Mouse (Mus musculus): ENCODE measurements around the gene Ccdc162. TPM values are rescaled to one million over a fixed set of nuclear protein-coding genes. Genes with fewer than 3 reads are reported as not detected.
A peak's percentile ranks its signal among the peaks of the same experiment; 100 is the strongest.

Ccdc162 gene
- polyA plus RNA-seq, 1 experiment: 4.3 TPM

- WGBS: 85% methylated on average over 10 of the region's 10 CpGs
- no peaks in the 10 kb centered on the region for H3K4me1 ChIP-seq (ENCODE audit: control insufficient read depth, insufficient read depth, low read length)
- no peak overlapping the region for H3K27ac ChIP-seq (ENCODE audit: control insufficient read depth, insufficient read depth, low read depth, low read length, poor library complexity)
- no peak for TF ChIP-seq POLR2A (IDR thresholded peaks at IDR 0.05; ENCODE audit: borderline replicate concordance, control insufficient read depth, low read depth, low read length)
- no peak for TF ChIP-seq CTCF (IDR thresholded peaks at IDR 0.05; ENCODE audit: control insufficient read depth, insufficient read depth, low read length)
- no peak overlapping the region for H3K4me3 ChIP-seq (replicated peaks; ENCODE audit: control insufficient read depth, low read depth, low read length)
Measured at GRCm38 (mm10) chr10:41561701-41562395, 154.6 kb downstream of the Ccdc162 start.

GRCm38 (mm10) chr10:41558401-41558800 lies 158.0 kb downstream of the Ccdc162 start:
- 80% methylated on average over 1 of the region's 1 CpGs for WGBS
- Histone ChIP-seq H3K4me3 (replicated peaks; ENCODE audit: control insufficient read depth, low read depth, low read length) (no peak overlapping the region), H3K4me1 (ENCODE audit: control insufficient read depth, insufficient read depth, low read length) (no peaks in the 10 kb centered on the region), H3K27ac (ENCODE audit: control insufficient read depth, insufficient read depth, low read depth, low read length, poor library complexity) (no peak overlapping the region)
- no peak for TF ChIP-seq POLR2A (IDR thresholded peaks at IDR 0.05; ENCODE audit: borderline replicate concordance, control insufficient read depth, low read depth, low read length)
- no peak for TF ChIP-seq CTCF (IDR thresholded peaks at IDR 0.05; ENCODE audit: control insufficient read depth, insufficient read depth, low read length)

- 74% methylated on average over 3 of the region's 3 CpGs for WGBS
- no peak overlapping the region for H3K4me3 ChIP-seq (replicated peaks; ENCODE audit: control insufficient read depth, low read depth, low read length)
- no peaks in the 10 kb centered on the region; the same call in 1 of the 2 replicates for H3K4me1 ChIP-seq (ENCODE audit: control insufficient read depth, insufficient read depth, low read length)
- H3K27ac ChIP-seq (ENCODE audit: control insufficient read depth, insufficient read depth, low read depth, low read length, poor library complexity): no peak overlapping the region
- TF ChIP-seq CTCF (IDR thresholded peaks at IDR 0.05; ENCODE audit: control insufficient read depth, insufficient read depth, low read length) (no peak), POLR2A (IDR thresholded peaks at IDR 0.05; ENCODE audit: borderline replicate concordance, control insufficient read depth, low read depth, low read length) (no peak)
Measured at GRCm38 (mm10) chr10:41555081-41555480, 161.4 kb downstream of the Ccdc162 start.

- no peaks in the 10 kb centered on the region; the same call in 1 of the 2 replicates for H3K4me1 ChIP-seq (ENCODE audit: control insufficient read depth, insufficient read depth, low read length)
- no peak overlapping the region for H3K4me3 ChIP-seq (replicated peaks; ENCODE audit: control insufficient read depth, low read depth, low read length)
- TF ChIP-seq POLR2A (IDR thresholded peaks at IDR 0.05; ENCODE audit: borderline replicate concordance, control insufficient read depth, low read depth, low read length) (no peak), CTCF (IDR thresholded peaks at IDR 0.05; ENCODE audit: control insufficient read depth, insufficient read depth, low read length) (no peak)
- H3K27ac ChIP-seq (ENCODE audit: control insufficient read depth, insufficient read depth, low read depth, low read length, poor library complexity): no peak overlapping the region
- WGBS: 70% methylated on average over 4 of the region's 4 CpGs
Measured at GRCm38 (mm10) chr10:41553711-41554110, 162.7 kb downstream of the Ccdc162 start.

GRCm38 (mm10) chr10:41552847-41553589 lies 163.4 kb downstream of the Ccdc162 start:
- 60% methylated on average over 14 of the region's 14 CpGs for WGBS
- no peak overlapping the region for H3K4me3 ChIP-seq (replicated peaks; ENCODE audit: control insufficient read depth, low read depth, low read length)
- TF ChIP-seq POLR2A (IDR thresholded peaks at IDR 0.05; ENCODE audit: borderline replicate concordance, control insufficient read depth, low read depth, low read length) (no peak), CTCF (IDR thresholded peaks at IDR 0.05; ENCODE audit: control insufficient read depth, insufficient read depth, low read length) (no peak)
- H3K4me1 ChIP-seq (ENCODE audit: control insufficient read depth, insufficient read depth, low read length): no peaks in the 10 kb centered on the region; the same call in 1 of the 2 replicates
- H3K27ac ChIP-seq (ENCODE audit: control insufficient read depth, insufficient read depth, low read depth, low read length, poor library complexity): peak overlapping the region; percentile 21; the same call in 1 of the 2 replicates

GRCm38 (mm10) chr10:41552319-41552718 lies 164.1 kb downstream of the Ccdc162 start:
- H3K4me3 ChIP-seq (replicated peaks; ENCODE audit: control insufficient read depth, low read depth, low read length): no peak overlapping the region
- H3K27ac ChIP-seq (ENCODE audit: control insufficient read depth, insufficient read depth, low read depth, low read length, poor library complexity): no peak overlapping the region; the same call in 1 of the 2 replicates
- no peaks in the 10 kb centered on the region; the same call in 1 of the 2 replicates for H3K4me1 ChIP-seq (ENCODE audit: control insufficient read depth, insufficient read depth, low read length)
- 26% methylated on average over 3 of the region's 3 CpGs for WGBS
- TF ChIP-seq CTCF (IDR thresholded peaks at IDR 0.05; ENCODE audit: control insufficient read depth, insufficient read depth, low read length) (no peak), POLR2A (IDR thresholded peaks at IDR 0.05; ENCODE audit: borderline replicate concordance, control insufficient read depth, low read depth, low read length) (no peak)

- no peak overlapping the region for H3K27ac ChIP-seq (ENCODE audit: control insufficient read depth, insufficient read depth, low read depth, low read length, poor library complexity)
- 82% methylated on average over 7 of the region's 7 CpGs for WGBS
- TF ChIP-seq CTCF (IDR thresholded peaks at IDR 0.05; ENCODE audit: control insufficient read depth, insufficient read depth, low read length) (no peak), POLR2A (IDR thresholded peaks at IDR 0.05; ENCODE audit: borderline replicate concordance, control insufficient read depth, low read depth, low read length) (no peak)
- no peaks in the 10 kb centered on the region; the same call in 1 of the 2 replicates for H3K4me1 ChIP-seq (ENCODE audit: control insufficient read depth, insufficient read depth, low read length)
- H3K4me3 ChIP-seq (replicated peaks; ENCODE audit: control insufficient read depth, low read depth, low read length): no peak overlapping the region
Measured at GRCm38 (mm10) chr10:41550711-41551110, 165.7 kb downstream of the Ccdc162 start.
